Mouse (Mus musculus) liver, embryonic 16.5 days (tissue): Measurements from ENCODE around the gene Tmem150a. TPM values are rescaled to one million over a fixed set of nuclear protein-coding genes. Genes with fewer than 3 reads are reported as not detected.

ENCODE experiments used
- ATAC-seq: fragments of 200-750 bp; cut with Nextera tagmentation; 2 replicates; pipeline ENCODE4 v1.8.0; 2017; ENCODE audit warnings: low read depth, mild to moderate bottlenecking, moderate number of reproducible peaks, moderate library complexity
- H3K27ac ChIP-seq: fragments of 300-500 bp; sonication (generic); 2 replicates; pipeline ENCODE4 v1.5.1; 2014; ENCODE audit warnings: mild to moderate bottlenecking, low read length
- H3K27me3 ChIP-seq: fragments of 300-500 bp; sonication (generic); 2 replicates; pipeline ENCODE4 v1.6.1; 2014; ENCODE audit warnings: low read depth, low read length, mixed read lengths; ENCODE audit not compliant: control insufficient read depth, insufficient read depth
- H3K36me3 ChIP-seq: fragments of 300-500 bp; sonication (generic); 2 replicates; pipeline ENCODE4 v1.6.1; 2014; ENCODE audit warnings: mild to moderate bottlenecking; ENCODE audit not compliant: control insufficient read depth, insufficient read depth
- H3K4me1 ChIP-seq: fragments of 300-500 bp; sonication (generic); 2 replicates; pipeline ENCODE4 v1.6.1; 2014; ENCODE audit warnings: low read depth, low read length, mixed read lengths; ENCODE audit not compliant: control insufficient read depth
- H3K4me2 ChIP-seq: fragments of 300-500 bp; sonication (generic); 2 replicates; pipeline ENCODE4 v1.6.1; 2014; ENCODE audit warnings: low read depth, low read length, mixed read lengths
- H3K4me3 ChIP-seq: fragments of 300-500 bp; sonication (generic); 2 replicates; pipeline ENCODE4 v1.5.1; 2014; ENCODE audit warnings: low read depth, mild to moderate bottlenecking, low read length
- H3K9ac ChIP-seq: fragments of 300-500 bp; sonication (generic); 2 replicates; pipeline ENCODE4 v1.6.1; 2014; ENCODE audit warnings: low read depth, low read length
- H3K9me3 ChIP-seq: fragments of 300-500 bp; sonication (generic); replicated peaks from 2 replicates; pipeline ENCODE4 v1.6.1; 2016; ENCODE audit warnings: low read length; ENCODE audit not compliant: control insufficient read depth
- WGBS: fragments of 180-500 bp; shearing (Covaris S2); extraction: QIAGEN DNeasy Blood & Tissue Kit; methylation state at CpG from one replicate; pipeline ENCODE4 v1.1.7; 2014; ENCODE audit not compliant: insufficient replicate concordance; 5-methylcytosine and 5-hydroxymethylcytosine counted together
- polyA plus RNA-seq: library from polyadenylated mRNA; unstranded; fragments of >200 nt; fragmentation: Nextera tagmentation; extraction: Ambion mirVana; gene quantifications from 2 replicates; pipeline ENCODE4 v1.2.1, GENCODE M21; 2015

Tmem150a gene
- polyA plus RNA-seq, 1 experiment from 2014 or later = 59.7 TPM

DNA sequence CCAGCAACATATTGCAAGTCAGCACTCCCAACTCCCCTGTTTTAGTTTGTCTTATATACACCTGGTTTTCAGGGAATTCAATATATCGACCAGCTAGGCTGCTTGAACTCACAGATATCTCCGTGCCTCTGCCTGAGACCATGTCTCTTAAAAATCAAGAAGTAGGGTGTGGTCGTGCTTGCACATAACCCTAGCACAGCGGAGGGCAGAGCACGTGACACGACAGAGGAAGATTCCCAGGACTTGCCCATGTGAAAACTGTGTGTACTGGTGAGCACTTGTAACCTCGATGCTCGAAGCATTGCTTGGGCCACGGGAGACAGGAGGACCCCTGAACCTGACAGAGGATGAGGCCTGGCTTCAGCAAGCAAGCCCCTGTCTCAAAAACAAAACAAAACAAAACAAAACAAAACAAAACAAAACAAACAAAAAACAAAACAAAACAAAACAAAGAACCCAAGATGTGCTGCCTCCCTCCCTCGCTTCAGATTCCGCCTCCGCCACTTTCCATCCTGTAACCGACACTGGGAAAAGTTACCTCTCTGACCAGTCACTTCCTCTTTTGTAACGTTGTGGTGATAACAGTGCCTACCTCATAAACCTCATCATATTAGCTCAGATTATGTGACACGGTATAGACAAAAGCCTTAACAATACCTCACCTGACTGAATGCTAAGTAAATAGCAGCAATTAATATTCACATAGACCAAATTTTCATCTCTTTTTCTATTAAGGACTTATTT lies 19.7 kb downstream of the Tmem150a start:
- Histone ChIP-seq H3K9me3 (no peaks in the 10 kb centered on the region), H3K4me3 (no peak overlapping the region), H3K4me1 (peaks cover 50% of the 10 kb centered on the region), H3K27ac (no peak overlapping the region), H3K4me2 (peak overlapping the region; percentile 41), H3K36me3 (no peaks in the 10 kb centered on the region; the same call in 1 of the 2 replicates), H3K9ac (peak overlapping the region; percentile 2; the same call in 1 of the 2 replicates), H3K27me3 (no peaks in the 10 kb centered on the region)
- WGBS = 20% methylated on average over 15 of the region's 15 CpGs
- ATAC-seq = peak; percentile 75

DNA sequence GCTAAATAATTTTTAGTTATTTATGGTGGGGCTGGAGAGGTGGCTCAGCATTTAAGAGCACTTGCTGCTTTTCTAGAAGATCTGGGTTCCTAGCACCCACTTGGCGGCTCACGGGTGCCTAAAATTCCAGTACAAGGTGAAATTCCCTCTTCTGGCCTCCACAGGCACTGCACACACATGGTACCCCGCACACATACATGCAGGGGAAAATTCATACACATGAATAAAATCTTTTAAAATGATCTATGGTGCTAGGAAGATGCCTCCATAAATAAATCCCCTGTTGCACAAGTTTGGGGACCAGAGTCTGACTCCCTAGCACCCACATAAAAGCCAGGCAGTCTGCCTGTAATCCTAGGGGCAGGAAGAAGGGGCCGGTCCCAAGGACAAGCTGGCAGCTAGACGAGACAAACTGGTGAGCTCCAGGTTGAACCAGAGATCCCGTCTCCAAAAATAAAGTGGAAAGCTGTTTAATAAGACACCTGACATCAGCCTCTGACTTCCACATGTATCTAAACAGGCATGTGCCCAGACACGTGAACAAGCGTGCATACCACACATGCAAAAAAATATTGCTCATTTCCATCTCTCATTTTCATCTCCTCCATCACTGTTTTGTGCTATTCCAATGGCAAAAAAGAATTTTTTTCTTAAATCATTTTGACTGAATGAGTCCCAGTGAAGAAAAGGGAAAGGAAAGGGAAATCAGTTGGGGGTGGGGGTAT lies 23.4 kb downstream of the Tmem150a start:
- WGBS = 53% methylated on average over 8 of the region's 8 CpGs
- peak overlapping the region; percentile 94; the same call in 1 of the 2 replicates for H3K9ac ChIP-seq
- H3K27ac ChIP-seq = no peak overlapping the region; the same call in 1 of the 2 replicates
- peaks cover 59% of the 10 kb centered on the region for H3K4me1 ChIP-seq
- peak overlapping the region; percentile 84 for H3K4me3 ChIP-seq
- no peaks in the 10 kb centered on the region for H3K27me3 ChIP-seq
- no peaks in the 10 kb centered on the region for H3K9me3 ChIP-seq
- H3K4me2 ChIP-seq = peak overlapping the region; percentile 74
- no peak for ATAC-seq
- no peaks in the 10 kb centered on the region for H3K36me3 ChIP-seq

DNA sequence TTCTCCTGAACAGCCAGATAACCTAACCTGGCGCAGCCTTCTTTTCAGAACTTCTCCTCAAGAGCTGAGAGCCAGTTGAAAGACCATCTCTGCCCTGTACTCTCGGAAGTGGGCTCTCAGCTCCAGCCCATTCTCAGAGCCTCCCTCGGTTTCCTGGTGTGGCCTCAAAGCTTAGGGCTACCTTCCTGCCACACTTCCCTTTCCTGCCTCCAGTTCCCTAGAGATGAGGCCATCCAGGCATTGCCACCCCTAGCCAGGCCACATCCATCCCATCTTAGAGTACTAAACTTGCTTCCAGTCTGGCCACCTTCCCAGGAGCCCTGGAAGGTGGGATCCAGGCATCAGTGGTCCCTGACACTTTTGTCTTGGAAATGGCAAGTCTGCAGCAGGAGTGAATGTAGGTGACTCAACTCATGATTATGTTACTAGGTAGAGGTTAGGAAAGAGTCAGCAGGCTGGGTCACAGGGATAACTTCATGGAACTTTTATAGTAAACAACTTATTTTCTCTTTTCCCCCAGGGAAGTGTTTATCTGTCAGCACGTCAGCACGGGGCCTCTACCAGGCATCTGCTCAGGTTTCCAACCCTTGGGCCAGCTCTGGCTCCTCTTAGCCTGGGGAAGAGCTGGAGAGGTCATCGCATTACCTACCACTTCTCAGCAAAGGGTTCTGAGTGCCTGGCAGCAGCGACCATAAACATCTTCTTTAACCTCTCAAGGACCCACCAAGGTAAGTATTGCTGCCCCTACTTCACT lies 24.3 kb downstream of the Tmem150a start:
- H3K36me3 ChIP-seq = peaks cover 6% of the 10 kb centered on the region; the same call in 1 of the 2 replicates
- H3K9me3 ChIP-seq = no peaks in the 10 kb centered on the region
- WGBS = 13% methylated on average over 7 of the region's 7 CpGs
- peaks cover 63% of the 10 kb centered on the region for H3K4me1 ChIP-seq
- peak overlapping the region; percentile 94 for H3K9ac ChIP-seq
- peak overlapping the region; percentile 84 for H3K4me3 ChIP-seq
- ATAC-seq = peak; percentile 17
- H3K27ac ChIP-seq = peak overlapping the region; percentile 95
- peak overlapping the region; percentile 74 for H3K4me2 ChIP-seq
- H3K27me3 ChIP-seq = no peaks in the 10 kb centered on the region

DNA sequence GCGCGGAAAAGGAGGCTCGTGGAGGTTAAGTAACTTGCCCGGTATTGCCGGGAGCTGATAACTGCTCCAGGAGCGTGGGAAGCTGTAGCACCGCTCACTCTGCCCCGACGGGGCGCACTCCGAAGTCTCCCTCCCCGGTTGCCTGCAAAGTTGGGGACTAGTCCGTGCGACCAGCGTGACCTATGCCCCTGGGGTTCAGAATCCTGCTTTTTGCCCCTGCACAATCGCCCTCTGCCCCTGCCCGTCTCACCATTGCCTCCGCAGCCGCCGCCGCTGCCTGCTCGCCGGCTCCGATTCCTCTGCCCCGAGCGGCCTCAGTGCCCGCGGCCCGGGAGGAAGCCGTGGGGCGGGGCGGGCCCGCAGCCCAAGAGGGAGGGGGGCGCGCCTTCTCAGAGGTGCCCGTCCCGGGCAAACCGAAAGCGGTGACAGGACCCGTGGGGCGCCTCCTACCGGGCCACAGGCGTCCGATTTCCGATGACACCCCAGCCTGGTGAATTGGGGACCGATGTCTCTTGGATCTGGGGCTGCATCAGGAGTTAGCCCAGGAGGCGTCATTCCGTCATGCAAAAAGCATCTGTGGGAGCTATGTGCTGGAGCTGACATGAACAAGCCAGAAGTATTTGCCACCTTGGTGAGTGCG lies 25.0 kb downstream of the Tmem150a start, which contains the start of gene Vamp5:
Gene Vamp5, minus strand, starts transcription at position 338 of the 640 bp plus-strand sequence.
- ATAC-seq = peak; percentile 86
- Histone ChIP-seq H3K4me2 (peak within 1 kb of the TSS; percentile 74), H3K9ac (peak within 1 kb of the TSS; percentile 94), H3K36me3 (peaks cover 13% of the 10 kb centered on the region), H3K27me3 (no peaks in the 10 kb centered on the region), H3K4me3 (peak within 1 kb of the TSS; percentile 84), H3K9me3 (no peaks in the 10 kb centered on the region), H3K27ac (peak within 1 kb of the TSS; percentile 95), H3K4me1 (peaks cover 62% of the 10 kb centered on the region)
- under 1% methylated on average over 49 of the region's 49 CpGs for WGBS

DNA sequence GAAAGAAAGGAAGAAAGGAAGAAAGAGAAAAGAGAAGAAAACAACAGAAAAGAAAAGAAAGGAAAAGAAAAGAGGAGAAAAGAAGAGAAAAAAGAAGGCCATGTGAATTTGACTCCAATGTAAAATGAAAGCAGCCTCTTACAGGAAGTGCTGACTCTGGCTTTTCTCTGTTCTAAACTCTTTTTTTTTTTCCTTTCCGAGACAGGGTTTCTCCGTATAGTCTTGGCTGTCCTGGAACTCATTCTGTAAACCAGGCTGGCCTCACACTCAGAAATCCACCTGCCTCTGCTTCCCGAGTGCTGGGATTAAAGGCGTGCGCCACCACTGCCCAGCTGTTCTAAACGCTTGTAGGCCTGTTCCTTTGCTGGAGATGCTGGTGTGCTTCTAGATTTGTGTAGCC lies 27.2 kb downstream of the Tmem150a start:
- Histone ChIP-seq H3K27me3 (no peaks in the 10 kb centered on the region), H3K9me3 (no peaks in the 10 kb centered on the region), H3K9ac (no peak overlapping the region; the same call in 1 of the 2 replicates), H3K27ac (no peak overlapping the region; the same call in 1 of the 2 replicates), H3K36me3 (peaks cover 22% of the 10 kb centered on the region), H3K4me3 (no peak overlapping the region), H3K4me2 (no peak overlapping the region), H3K4me1 (peaks cover 72% of the 10 kb centered on the region)
- ATAC-seq = no peak
- WGBS = 69% methylated on average over 6 of the region's 6 CpGs

DNA sequence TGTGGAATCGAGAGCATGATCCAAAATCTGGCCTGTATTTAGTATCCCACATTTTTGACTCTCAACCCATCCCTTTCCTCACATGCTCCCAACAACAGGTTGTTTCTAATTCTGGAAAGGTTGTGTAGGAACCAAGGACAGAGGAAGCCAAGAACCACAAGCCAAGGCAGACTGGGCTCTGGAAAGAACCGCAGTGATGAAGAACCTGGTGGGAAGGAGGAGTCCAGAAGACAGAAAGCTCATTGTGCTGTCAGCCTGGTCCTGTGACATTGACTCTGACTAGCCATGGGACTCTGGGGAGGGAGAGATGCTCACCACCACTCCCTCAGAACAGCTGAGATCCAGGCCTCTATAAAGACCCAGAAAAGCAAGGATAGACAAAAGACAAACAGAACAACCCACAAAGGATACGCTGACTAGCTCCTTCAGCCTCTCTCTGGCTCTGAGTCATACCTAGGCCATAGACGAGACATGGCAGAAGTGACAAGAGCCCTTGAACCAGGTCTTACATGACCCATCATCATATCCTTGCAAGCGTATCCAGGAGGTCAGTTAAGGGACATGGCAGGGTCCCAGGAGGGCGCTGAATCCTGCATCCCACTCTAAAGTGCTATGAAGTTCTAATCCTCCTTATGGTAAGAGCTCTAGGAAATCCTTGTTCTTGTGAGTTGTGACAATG lies 28.0 kb downstream of the Tmem150a start:
- no peak for ATAC-seq
- no peak overlapping the region; the same call in 1 of the 2 replicates for H3K4me3 ChIP-seq
- peak overlapping the region; percentile 47 for H3K4me2 ChIP-seq
- H3K9me3 ChIP-seq = no peaks in the 10 kb centered on the region
- H3K4me1 ChIP-seq = peaks cover 74% of the 10 kb centered on the region
- WGBS = 62% methylated on average over 6 of the region's 6 CpGs
- H3K36me3 ChIP-seq = peaks cover 29% of the 10 kb centered on the region
- H3K27me3 ChIP-seq = no peaks in the 10 kb centered on the region
- peak overlapping the region; percentile 90 for H3K27ac ChIP-seq
- H3K9ac ChIP-seq = peak overlapping the region; percentile 55

DNA sequence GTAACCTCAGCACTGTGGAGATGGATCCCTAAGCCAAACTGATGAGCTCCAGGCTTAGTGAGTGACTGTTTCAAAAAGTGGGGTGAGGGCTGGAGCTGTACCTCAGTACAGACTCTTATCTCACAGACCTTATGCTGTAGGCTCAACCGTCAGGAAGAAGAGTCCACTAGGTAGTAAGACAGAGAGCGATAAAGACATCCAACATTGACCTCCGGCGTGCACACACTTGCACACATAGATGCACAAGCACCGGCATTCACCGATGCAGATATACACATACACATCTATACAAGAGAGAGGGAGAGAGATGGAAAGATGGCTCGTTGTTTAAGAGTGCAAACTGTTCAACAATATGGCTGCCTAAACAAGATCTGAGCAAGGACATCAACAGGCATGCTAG lies 28.7 kb downstream of the Tmem150a start:
- ATAC-seq = peak; percentile 80
- peaks cover 75% of the 10 kb centered on the region for H3K4me1 ChIP-seq
- WGBS = 22% methylated on average over 7 of the region's 7 CpGs
- peak overlapping the region; percentile 47 for H3K4me2 ChIP-seq
- peak overlapping the region; percentile 90 for H3K27ac ChIP-seq
- H3K36me3 ChIP-seq = peaks cover 29% of the 10 kb centered on the region
- peak overlapping the region; percentile 55 for H3K9ac ChIP-seq
- no peaks in the 10 kb centered on the region for H3K9me3 ChIP-seq
- H3K27me3 ChIP-seq = no peaks in the 10 kb centered on the region
- no peak overlapping the region; the same call in 1 of the 2 replicates for H3K4me3 ChIP-seq

DNA sequence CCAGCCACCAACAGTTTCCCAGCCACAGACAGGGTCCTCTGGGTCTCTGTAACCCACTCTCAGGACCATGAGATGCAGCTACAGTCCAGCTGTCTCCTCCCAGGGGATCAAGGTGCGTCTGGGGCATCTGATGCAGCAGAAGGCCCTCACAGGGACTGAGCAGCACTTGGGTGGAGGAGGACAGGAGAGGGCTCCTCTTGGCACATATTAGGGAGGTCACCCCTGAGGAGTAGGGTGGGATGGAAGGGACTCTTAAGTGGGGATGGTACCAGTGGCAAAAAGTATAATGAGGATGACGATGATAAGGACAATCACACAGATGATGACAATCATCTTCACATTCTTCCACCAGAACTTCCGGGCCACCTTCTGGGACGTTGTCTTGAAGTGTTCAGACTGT lies 30.0 kb downstream of the Tmem150a start:
- H3K27ac ChIP-seq = peak overlapping the region; percentile 90
- H3K4me2 ChIP-seq = no peak overlapping the region
- WGBS = 30% methylated on average over 4 of the region's 4 CpGs
- ATAC-seq = no peak
- no peak overlapping the region for H3K9ac ChIP-seq
- H3K9me3 ChIP-seq = no peaks in the 10 kb centered on the region
- no peaks in the 10 kb centered on the region for H3K27me3 ChIP-seq
- peaks cover 67% of the 10 kb centered on the region for H3K4me1 ChIP-seq
- H3K36me3 ChIP-seq = peaks cover 29% of the 10 kb centered on the region
- no peak overlapping the region for H3K4me3 ChIP-seq
